Mouse (Mus musculus) E14TG2a.4 (cell line): ENCODE measurements around the gene Tnfrsf21.
A peak's percentile ranks its signal among the peaks of the same experiment; 100 is the strongest.

Experiments used
- H3K27me3 ChIP-seq: 2 replicates; pipeline ENCODE4 v1.6.1; 2014; ENCODE audit warnings: low read length, control low read depth; ENCODE audit not compliant: insufficient read depth
- H3K36me3 ChIP-seq: 2 replicates; pipeline ENCODE4 v1.6.1; 2014; ENCODE audit warnings: low read length, control low read depth; ENCODE audit not compliant: insufficient read depth
- H3K4me1 ChIP-seq: replicated peaks from 2 replicates; pipeline ENCODE4 v1.6.1; 2014; ENCODE audit warnings: low read depth, low read length, control low read depth
- H3K4me3 ChIP-seq: replicated peaks from 2 replicates; pipeline ENCODE4 v1.5.1; 2014; ENCODE audit warnings: mild to moderate bottlenecking, low read length
- H3K9me3 ChIP-seq: 2 replicates; pipeline ENCODE4 v1.6.1; 2014; ENCODE audit warnings: low read length, control low read depth
- CTCF ChIP-seq: conservative IDR thresholded peaks from 2 replicates; pipeline ENCODE4 v1.5.1; 2014; ENCODE audit warnings: low read length
- NANOG ChIP-seq: IDR thresholded peaks from 2 replicates; pipeline ENCODE4 v1.6.1; 2014; ENCODE audit warnings: borderline replicate concordance, low read length, mixed read lengths
- POU5F1 ChIP-seq: IDR thresholded peaks from 2 replicates; pipeline ENCODE4 v1.6.1; 2014; ENCODE audit warnings: low read length, borderline replicate concordance

Gene Tnfrsf21

GRCm38 (mm10) chr17:43032489-43033036, 16.2 kb downstream of the Tnfrsf21 start:
- TF ChIP-seq CTCF (no peak), NANOG (no peak), POU5F1 (no peak)
- Histone ChIP-seq H3K36me3 (peaks cover 2% of the 10 kb centered on the region), H3K4me3 (no peak overlapping the region), H3K4me1 (peaks cover 41% of the 10 kb centered on the region), H3K27me3 (no peaks in the 10 kb centered on the region), H3K9me3 (peaks cover 7% of the 10 kb centered on the region)

GRCm38 (mm10) chr17:43035386-43035785, 19.0 kb downstream of the Tnfrsf21 start:
- H3K4me1 ChIP-seq: peaks cover 59% of the 10 kb centered on the region
- H3K4me3 ChIP-seq: peak overlapping the region; percentile 73
- peaks cover 30% of the 10 kb centered on the region for H3K9me3 ChIP-seq
- no peaks in the 10 kb centered on the region for H3K27me3 ChIP-seq
- H3K36me3 ChIP-seq: peaks cover 30% of the 10 kb centered on the region
- TF ChIP-seq NANOG: no peak
- TF ChIP-seq CTCF: no peak

- TF ChIP-seq POU5F1 (no peak), NANOG (peak; percentile 89), CTCF (no peak)
- Histone ChIP-seq H3K27me3 (no peaks in the 10 kb centered on the region), H3K4me3 (peak overlapping the region; percentile 73), H3K9me3 (peaks cover 30% of the 10 kb centered on the region), H3K4me1 (peaks cover 61% of the 10 kb centered on the region), H3K36me3 (peaks cover 34% of the 10 kb centered on the region)
These were observed 19.9 kb downstream of the Tnfrsf21 start for GRCm38 (mm10) chr17:43036058-43036757.

GRCm38 (mm10) chr17:43040571-43040970, 24.2 kb downstream of the Tnfrsf21 start:
- Histone ChIP-seq H3K27me3 (no peaks in the 10 kb centered on the region), H3K36me3 (peaks cover 58% of the 10 kb centered on the region), H3K4me3 (no peak overlapping the region), H3K4me1 (peaks cover 60% of the 10 kb centered on the region), H3K9me3 (peaks cover 30% of the 10 kb centered on the region)
- no peak for TF ChIP-seq POU5F1
- TF ChIP-seq CTCF: no peak
- no peak for TF ChIP-seq NANOG

- Histone ChIP-seq H3K27me3 (no peaks in the 10 kb centered on the region), H3K36me3 (peaks cover 41% of the 10 kb centered on the region), H3K4me3 (no peak overlapping the region), H3K9me3 (no peaks in the 10 kb centered on the region), H3K4me1 (peaks cover 14% of the 10 kb centered on the region; the same call in 1 of the 2 replicates)
- TF ChIP-seq POU5F1 (no peak), CTCF (no peak), NANOG (no peak)
These were observed 34.3 kb downstream of the Tnfrsf21 start for GRCm38 (mm10) chr17:43050619-43051018.

GRCm38 (mm10) chr17:43052791-43053190, 36.4 kb downstream of the Tnfrsf21 start:
- Histone ChIP-seq H3K4me1 (peaks cover 7% of the 10 kb centered on the region; the same call in 1 of the 2 replicates), H3K4me3 (no peak overlapping the region), H3K9me3 (no peaks in the 10 kb centered on the region), H3K36me3 (peaks cover 48% of the 10 kb centered on the region), H3K27me3 (no peaks in the 10 kb centered on the region)
- TF ChIP-seq POU5F1 (no peak), NANOG (no peak), CTCF (no peak)

- H3K4me1 ChIP-seq: peaks cover 7% of the 10 kb centered on the region; the same call in 1 of the 2 replicates
- H3K27me3 ChIP-seq: no peaks in the 10 kb centered on the region
- no peak overlapping the region for H3K4me3 ChIP-seq
- TF ChIP-seq NANOG: no peak
- H3K9me3 ChIP-seq: no peaks in the 10 kb centered on the region
- peaks cover 41% of the 10 kb centered on the region for H3K36me3 ChIP-seq
These were observed 37.6 kb downstream of the Tnfrsf21 start for GRCm38 (mm10) chr17:43053943-43054342.

GRCm38 (mm10) chr17:43058277-43059025, 42.1 kb downstream of the Tnfrsf21 start:
- Histone ChIP-seq H3K9me3 (no peaks in the 10 kb centered on the region), H3K4me3 (no peak overlapping the region), H3K27me3 (no peaks in the 10 kb centered on the region), H3K4me1 (peaks cover 21% of the 10 kb centered on the region), H3K36me3 (peaks cover 31% of the 10 kb centered on the region)
- TF ChIP-seq CTCF: no peak
- no peak for TF ChIP-seq POU5F1
- TF ChIP-seq NANOG: no peak

- H3K9me3 ChIP-seq: no peaks in the 10 kb centered on the region
- no peaks in the 10 kb centered on the region for H3K27me3 ChIP-seq
- peaks cover 37% of the 10 kb centered on the region for H3K36me3 ChIP-seq
- H3K4me1 ChIP-seq: peaks cover 15% of the 10 kb centered on the region
- no peak overlapping the region for H3K4me3 ChIP-seq
- TF ChIP-seq CTCF (no peak), POU5F1 (no peak), NANOG (no peak)
These were observed 48.4 kb downstream of the Tnfrsf21 start for GRCm38 (mm10) chr17:43064705-43065104.
